ENCODE assay signal across 9 mouse cellular contexts in the genomic region with DNA sequence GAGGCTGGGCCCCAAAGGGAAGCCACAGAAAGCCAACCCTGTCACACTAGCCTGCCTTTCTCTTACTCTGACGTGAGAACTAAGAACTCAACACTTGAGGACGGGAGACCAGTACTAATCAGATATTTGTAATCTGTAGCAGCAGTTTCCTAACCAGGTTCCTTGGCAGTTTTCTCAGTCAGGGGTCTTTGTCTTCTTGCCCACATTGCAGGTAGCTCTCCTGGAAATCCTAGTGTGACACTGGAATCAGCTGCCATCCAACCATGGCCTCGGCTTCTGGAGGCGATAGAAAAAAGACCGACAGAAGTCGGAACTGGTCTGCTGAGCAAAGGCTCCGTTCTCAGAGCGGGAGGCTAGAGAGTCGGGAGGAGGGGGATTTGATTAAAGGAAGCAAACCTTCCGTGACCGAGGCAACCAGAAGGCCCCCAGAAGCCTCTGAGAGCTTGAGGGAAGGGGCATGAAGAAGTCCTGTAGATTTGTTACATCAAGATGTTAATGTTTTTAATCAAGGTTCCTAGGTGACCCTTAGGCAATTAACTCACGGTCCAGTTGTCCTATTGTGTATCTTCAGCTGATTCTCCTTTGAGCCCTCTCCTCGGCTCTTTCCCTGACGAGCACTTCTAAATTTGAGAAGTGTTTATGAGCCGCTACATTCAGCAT.
DNase-seq lines count a peak whose midpoint lies in the region; ATAC-seq and TF ChIP-seq lines count a peak whose summit lies in the region.
"Had no signal": no experiment of that assay in that cellular context is flagged by ENCODE, and none has a peak within 500 bp of the region (broad histone marks: within the 10 kb centered on the region; RNA-seq: fewer than 3 reads in every experiment).

No protein-coding gene starts in this region.

- H3K9me3 ChIP-seq in kidney, embryonic 14.5 days (ENCODE audit: control insufficient read depth, low read length) = no peaks in the 10 kb centered on the region
- no peaks in the 10 kb centered on the region for H3K9me3 ChIP-seq in forebrain, embryonic 14.5 days (replicated peaks; ENCODE audit: control insufficient read depth, low read length)
- no peaks in the 10 kb centered on the region for H3K9me3 ChIP-seq in midbrain, embryonic 11.5 days (ENCODE audit: control insufficient read depth, low read length)

- H3K4me3 ChIP-seq in kidney, embryonic 14.5 days (ENCODE audit: low read length) = no peak overlapping the region
- no peak overlapping the region for H3K4me3 ChIP-seq in kidney, adult 2 months (ENCODE audit: insufficient read depth, low read depth, low read length)
- H3K4me3 ChIP-seq in forebrain, embryonic 14.5 days (ENCODE audit: low read depth, low read length) = peak overlapping the region; percentile 7; the same call in 1 of the 2 replicates
- H3K4me3 ChIP-seq in midbrain, embryonic 11.5 days (ENCODE audit: low read depth, low read length) = peak overlapping the region; percentile 6; the same call in 1 of the 2 replicates

- peak overlapping the region; percentile 31; the same call in 1 of the 2 replicates for H3K4me2 ChIP-seq in kidney, embryonic 14.5 days (replicated peaks; ENCODE audit: low read depth, low read length)
- H3K4me2 ChIP-seq in forebrain, embryonic 14.5 days (ENCODE audit: low read length) = peak overlapping the region; percentile 48
- H3K4me2 ChIP-seq in midbrain, embryonic 11.5 days = peak overlapping the region; percentile 36

- H3K27ac ChIP-seq in kidney, embryonic 14.5 days (ENCODE audit: low read depth, low read length) = no peak overlapping the region
- H3K27ac ChIP-seq in kidney, adult 2 months (ENCODE audit: insufficient read depth, low read depth, low read length) = no peak overlapping the region
- H3K27ac ChIP-seq in forebrain, embryonic 14.5 days (ENCODE audit: low read depth, low read length) = no peak overlapping the region
- peak overlapping the region; percentile 31; the same call in 1 of the 2 replicates for H3K27ac ChIP-seq in midbrain, embryonic 11.5 days (ENCODE audit: low read depth, low read length)

- ATAC-seq in kidney, embryonic 14.5 days (ENCODE audit: low FRiP score, low TSS enrichment) = peak; percentile 89
- ATAC-seq in forebrain, embryonic 14.5 days = peak; percentile 67
- peak; percentile 89 for ATAC-seq in midbrain, embryonic 11.5 days (ENCODE audit: low FRiP score)

- DNase-seq in kidney, adult 2 months = no peak
- peak; percentile 36 to 45 for DNase-seq in cerebellum, postnatal 25 days
- peak; percentile 63 for DNase-seq in forebrain, embryonic 14.5 days (ENCODE audit: low spot score)
- peak; percentile 95 for DNase-seq in midbrain, embryonic 11.5 days (ENCODE audit: low spot score, missing footprints)
- DNase-seq in spleen, postnatal 4 days (ENCODE audit: low spot score in 2 of 2) = no peak
- DNase-seq in kidney, adult 9 months = no peak
- DNase-seq in frontal cortex, postnatal 36 days (ENCODE audit: low spot score in 2 of 2) = no peak

- H3K9ac ChIP-seq in kidney, embryonic 14.5 days (ENCODE audit: low read depth, low read length) = no peak overlapping the region
- peak overlapping the region; percentile 44; the same call in 1 of the 2 replicates for H3K9ac ChIP-seq in forebrain, embryonic 14.5 days (ENCODE audit: low read length)
- H3K9ac ChIP-seq in midbrain, embryonic 11.5 days (ENCODE audit: low read length) = no peak overlapping the region

- no peaks in the 10 kb centered on the region; the same call in 1 of the 2 replicates for H3K4me1 ChIP-seq in kidney, embryonic 14.5 days (ENCODE audit: control insufficient read depth, insufficient read depth, low read length)
- no peaks in the 10 kb centered on the region for H3K4me1 ChIP-seq in kidney, adult 2 months (ENCODE audit: control insufficient read depth, insufficient read depth, low read length)
- no peaks in the 10 kb centered on the region for H3K4me1 ChIP-seq in forebrain, embryonic 14.5 days (ENCODE audit: control insufficient read depth, insufficient read depth, low read length)
- peaks cover 2% of the 10 kb centered on the region; the same call in 1 of the 2 replicates for H3K4me1 ChIP-seq in midbrain, embryonic 11.5 days (ENCODE audit: control insufficient read depth, insufficient read depth, low read length)

- H3K27me3 ChIP-seq in kidney, embryonic 14.5 days (ENCODE audit: control insufficient read depth, insufficient read depth, low read length) = no peaks in the 10 kb centered on the region
- H3K27me3 ChIP-seq in kidney, adult 2 months (replicated peaks; ENCODE audit: control insufficient read depth, insufficient read depth, low read length) = peaks cover 2% of the 10 kb centered on the region; the same call in 1 of the 2 replicates
- H3K27me3 ChIP-seq in forebrain, embryonic 14.5 days (replicated peaks; ENCODE audit: control insufficient read depth, insufficient read depth, low read length) = no peaks in the 10 kb centered on the region
- H3K27me3 ChIP-seq in midbrain, embryonic 11.5 days (ENCODE audit: control insufficient read depth, insufficient read depth, low read length) = no peaks in the 10 kb centered on the region; the same call in 1 of the 2 replicates

- 19% methylated on average over 15 of the region's 15 CpGs for WGBS in kidney, embryonic 14.5 days
- 39% methylated on average over 15 of the region's 15 CpGs for WGBS in kidney, adult 2 months
- 3% methylated on average over 15 of the region's 15 CpGs for WGBS in forebrain, embryonic 14.5 days
- 4% methylated on average over 15 of the region's 15 CpGs for WGBS in midbrain, embryonic 11.5 days

- no peak for TF ChIP-seq POLR2A in kidney, adult 2 months (IDR thresholded peaks at IDR 0.05; ENCODE audit: low read depth, low read length)

- no peak for TF ChIP-seq CTCF in kidney, adult 2 months (conservative IDR thresholded peaks at IDR 0.05; ENCODE audit: insufficient read depth, insufficient read length, low read depth, low read length)

- H3K36me3 ChIP-seq in kidney, embryonic 14.5 days (ENCODE audit: control insufficient read depth, insufficient read depth, low read length) = no peaks in the 10 kb centered on the region
- H3K36me3 ChIP-seq in kidney, adult 2 months (ENCODE audit: control insufficient read depth, insufficient read depth, low read length) = no peaks in the 10 kb centered on the region
- no peaks in the 10 kb centered on the region for H3K36me3 ChIP-seq in forebrain, embryonic 14.5 days (ENCODE audit: control insufficient read depth, insufficient read depth, low read length)
- no peaks in the 10 kb centered on the region for H3K36me3 ChIP-seq in midbrain, embryonic 11.5 days (ENCODE audit: control insufficient read depth, insufficient read depth, low read length)
- H3K36me3 ChIP-seq: G1E had no signal

Comparison
In these comparisons a context has a peak if more than half of its experiments do, and no peak if none do; other contexts are left out.
1. H3K4me3 ChIP-seq: peak in forebrain, embryonic 14.5 days (single experiment) and midbrain, embryonic 11.5 days (single experiment); none in kidney, embryonic 14.5 days (single experiment) and kidney, adult 2 months (single experiment).
2. DNase-seq: peak in cerebellum, postnatal 25 days (2 of 2), forebrain, embryonic 14.5 days (single experiment) and midbrain, embryonic 11.5 days (single experiment); none in kidney, adult 2 months (single experiment), spleen, postnatal 4 days (0 of 2), kidney, adult 9 months (single experiment) and frontal cortex, postnatal 36 days (0 of 2).
3. Peak in every context shown above with its lines, with median percentiles within 50 percentile points of each other: ATAC-seq and H3K4me2 ChIP-seq.